Mouse (Mus musculus) frontal cortex, postnatal 10 days (tissue): ENCODE data around the gene Slc9a1.

Experiments
- DNase-seq, 2 experiments: peaks; one replicate each; pipeline ENCODE4 v3.0.0; 2022; ENCODE audit warnings: low spot score in 2 of 2, mixed read lengths in 1 of 2

The Slc9a1 gene

GRCm38 (mm10) chr4:133435921-133436320 lies 66.4 kb downstream of the Slc9a1 start:
- no peak for DNase-seq

- DNase-seq: peak in 1 of 2 experiments; percentile 46
Observed at GRCm38 (mm10) chr4:133439460-133440376, 70.2 kb downstream of the Slc9a1 start.

DNA sequence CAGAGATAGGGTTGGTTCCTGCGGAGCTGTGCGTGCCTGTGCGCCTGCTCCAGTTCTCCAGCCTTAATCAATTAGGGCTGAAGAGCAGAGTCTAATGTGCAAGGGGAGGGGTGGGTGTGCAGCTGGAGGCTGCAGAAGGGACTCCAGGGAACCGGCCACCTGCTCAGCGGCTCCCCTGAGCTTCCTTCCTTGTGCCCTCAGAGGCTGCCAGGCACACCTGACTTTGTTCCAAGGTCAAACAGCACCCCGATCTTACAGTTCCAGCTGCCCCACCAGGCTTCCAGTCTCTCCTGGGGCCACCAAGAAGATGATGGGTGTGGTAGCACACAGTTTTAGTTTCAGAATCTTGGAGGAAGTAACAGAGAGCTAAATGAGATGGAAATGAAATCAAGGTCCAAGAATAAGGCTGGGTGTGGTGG lies 70.9 kb downstream of the Slc9a1 start:
- no peak for DNase-seq

DNA sequence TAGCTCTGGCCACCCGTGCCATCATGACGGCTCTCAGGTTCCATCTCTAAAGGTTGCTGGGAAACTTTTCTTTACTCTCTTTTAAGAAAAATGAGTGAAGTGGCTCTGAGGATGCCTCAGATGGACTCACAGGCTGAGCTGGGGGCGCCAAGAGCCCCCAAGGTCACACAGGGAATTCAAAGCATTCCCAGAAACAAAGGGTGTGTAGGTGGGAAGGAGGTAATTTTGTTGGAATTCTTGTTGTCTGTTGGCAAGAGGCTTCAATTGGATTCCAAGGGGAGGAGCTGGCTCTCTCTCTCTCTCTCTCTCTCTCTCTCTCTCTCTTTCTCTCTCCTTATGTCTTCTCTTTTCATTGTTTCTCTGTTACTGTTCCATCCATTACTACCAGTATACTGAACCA lies 72.7 kb downstream of the Slc9a1 start:
- no peak for DNase-seq

DNA sequence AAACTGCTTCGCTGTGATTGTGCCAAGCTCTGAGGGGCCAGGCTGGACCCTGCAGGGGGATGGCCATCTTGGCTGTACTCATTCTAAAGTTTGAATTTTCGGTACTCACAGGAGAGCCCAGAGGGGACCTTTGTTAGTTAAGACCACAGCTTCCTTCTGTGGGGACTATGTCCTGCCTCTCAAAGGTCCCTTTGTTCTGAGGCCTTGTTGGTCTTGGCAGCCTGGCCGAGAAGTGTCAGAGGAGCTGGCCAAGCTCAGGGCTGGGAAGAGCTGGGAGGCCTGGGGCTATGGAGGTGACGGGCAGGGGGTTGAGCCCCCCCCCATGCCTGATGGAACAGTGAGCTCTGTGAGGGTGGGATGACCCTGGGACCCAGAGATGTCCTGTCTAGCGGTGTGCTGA lies 73.6 kb downstream of the Slc9a1 start:
- no peak for DNase-seq

DNA sequence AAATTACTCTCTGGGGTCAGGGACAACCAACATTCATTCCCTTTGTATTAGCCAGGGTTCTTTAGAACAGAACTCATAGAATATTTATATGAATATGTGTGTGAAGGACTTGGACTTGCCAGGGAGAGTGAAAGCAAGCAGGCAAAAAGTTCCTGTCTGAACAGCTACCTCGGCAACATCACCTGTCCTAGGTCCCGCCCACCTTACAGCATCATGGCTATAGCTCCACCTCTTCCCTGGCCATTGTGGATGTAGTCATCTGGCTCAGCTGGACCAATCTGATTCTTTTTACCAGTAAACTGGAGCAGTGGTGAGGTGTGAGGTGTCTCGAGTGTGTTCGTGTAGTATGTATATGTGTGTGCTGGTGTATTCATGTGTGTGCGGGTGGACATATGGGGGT lies 76.2 kb downstream of the Slc9a1 start:
- no peak for DNase-seq

DNA sequence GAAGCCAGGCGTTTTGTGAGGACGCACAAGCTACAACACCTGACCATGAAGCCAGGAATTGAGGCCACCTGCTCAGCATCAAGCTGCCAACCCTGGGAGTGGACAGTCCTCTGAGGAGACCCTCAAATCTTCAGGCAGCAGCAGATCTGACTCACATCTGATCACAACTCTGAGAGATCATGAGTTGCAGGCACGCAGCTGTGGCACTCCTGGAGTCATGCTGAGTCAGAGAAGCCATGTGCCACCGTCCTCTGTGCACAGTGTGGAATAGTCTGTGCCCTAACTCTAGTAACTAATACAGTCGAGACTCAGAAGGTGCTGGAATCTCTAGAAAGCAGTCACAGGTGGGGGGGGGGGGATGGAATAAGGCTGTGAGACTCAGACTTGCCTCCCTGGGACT lies 77.9 kb downstream of the Slc9a1 start:
- no peak for DNase-seq

- no peak for DNase-seq
Observed at GRCm38 (mm10) chr4:133447967-133448366, 78.5 kb downstream of the Slc9a1 start.

- DNase-seq: no peak
Observed at GRCm38 (mm10) chr4:133448708-133449388, 79.3 kb downstream of the Slc9a1 start.

DNA sequence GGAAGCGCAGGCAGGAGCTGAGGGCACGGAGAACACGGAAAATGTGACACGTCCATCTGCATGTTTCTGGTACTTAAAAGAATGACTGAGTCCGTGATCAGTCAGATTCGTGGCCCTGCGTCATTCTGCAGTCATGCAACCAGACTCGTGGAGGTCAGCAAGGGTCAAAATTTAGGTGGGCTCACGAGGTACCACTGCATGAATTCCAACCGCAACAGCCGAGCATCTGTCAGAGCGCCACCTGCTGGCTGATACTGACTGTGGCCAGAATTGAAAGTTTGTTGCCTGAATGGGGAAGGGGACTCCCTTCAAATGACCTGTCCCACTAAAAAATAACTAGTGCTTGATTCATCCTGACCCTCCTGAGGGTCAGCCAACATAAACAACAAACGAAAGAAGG lies 80.2 kb downstream of the Slc9a1 start:
- peak in 1 of 2 experiments; percentile 41 for DNase-seq

- peak; percentile 40 to 81 for DNase-seq
Observed at GRCm38 (mm10) chr4:133451536-133451935, 82.0 kb downstream of the Slc9a1 start.

DNA sequence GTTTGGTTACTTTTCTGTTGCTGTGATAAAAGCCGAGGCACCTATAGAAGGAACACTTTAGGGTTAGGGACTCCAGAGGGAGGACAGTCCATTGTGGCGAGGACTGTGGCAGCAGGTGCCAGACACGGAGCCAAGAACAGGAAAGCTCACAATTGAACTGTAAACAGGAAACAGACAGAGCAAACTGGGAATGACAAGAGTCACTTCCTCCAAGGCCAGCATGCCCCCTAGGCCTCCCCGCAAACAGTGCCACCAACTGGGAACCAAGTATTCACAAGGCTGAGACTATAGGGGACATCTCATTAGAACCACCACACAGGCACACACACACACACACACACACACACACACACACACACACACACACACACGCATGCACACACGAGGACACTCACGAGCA lies 82.9 kb downstream of the Slc9a1 start:
- no peak for DNase-seq

- DNase-seq: no peak
Observed at GRCm38 (mm10) chr4:133458044-133458443, 88.5 kb downstream of the Slc9a1 start.

DNA sequence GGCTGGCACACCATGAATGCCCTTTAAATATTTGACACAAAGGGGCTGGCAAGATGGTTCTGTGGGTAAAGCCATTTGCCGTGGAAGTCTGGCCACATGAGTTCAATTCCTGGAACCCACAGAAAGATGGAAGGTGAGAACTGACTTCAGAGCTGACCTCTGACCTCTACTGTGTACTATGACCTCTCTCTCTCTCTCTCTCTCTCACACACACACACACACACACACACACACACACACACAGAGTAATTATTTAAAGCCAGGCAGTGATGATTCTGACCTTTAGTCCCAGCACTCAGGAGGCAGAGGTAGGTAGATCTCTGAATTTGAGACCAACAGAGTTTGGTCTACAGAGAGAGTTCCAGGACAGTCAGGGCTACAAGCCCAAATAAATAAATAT lies 90.5 kb downstream of the Slc9a1 start:
- DNase-seq: no peak

DNA sequence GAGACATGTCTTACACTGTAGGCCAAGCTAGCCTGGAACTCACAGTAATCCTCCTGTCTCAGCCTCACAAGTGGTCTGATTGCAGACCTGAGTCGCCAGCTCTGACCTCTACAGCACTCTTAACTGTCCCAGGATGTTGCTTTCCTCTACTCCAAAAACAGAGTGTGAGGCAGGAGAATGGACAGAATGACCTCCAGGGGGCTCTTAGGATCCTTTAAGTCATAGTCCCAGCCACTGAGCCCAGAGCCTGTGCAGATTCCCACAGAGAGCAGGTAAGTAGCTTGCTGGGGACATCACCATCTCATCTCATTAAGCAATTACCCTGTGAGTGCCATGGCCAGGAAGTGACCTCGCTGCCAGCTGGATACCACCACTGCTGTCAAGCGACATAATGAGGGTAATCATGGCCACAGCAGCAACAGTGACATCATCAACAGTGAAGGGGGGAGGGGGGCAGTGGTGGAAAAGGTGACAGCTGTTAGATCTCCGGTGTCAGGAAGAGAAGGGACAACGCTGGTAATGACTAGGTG lies 91.4 kb downstream of the Slc9a1 start:
- DNase-seq: no peak

- no peak for DNase-seq
Observed at GRCm38 (mm10) chr4:133461362-133461761, 91.9 kb downstream of the Slc9a1 start.

GRCm38 (mm10) chr4:133463184-133463583 lies 93.7 kb downstream of the Slc9a1 start:
- DNase-seq: no peak

DNA sequence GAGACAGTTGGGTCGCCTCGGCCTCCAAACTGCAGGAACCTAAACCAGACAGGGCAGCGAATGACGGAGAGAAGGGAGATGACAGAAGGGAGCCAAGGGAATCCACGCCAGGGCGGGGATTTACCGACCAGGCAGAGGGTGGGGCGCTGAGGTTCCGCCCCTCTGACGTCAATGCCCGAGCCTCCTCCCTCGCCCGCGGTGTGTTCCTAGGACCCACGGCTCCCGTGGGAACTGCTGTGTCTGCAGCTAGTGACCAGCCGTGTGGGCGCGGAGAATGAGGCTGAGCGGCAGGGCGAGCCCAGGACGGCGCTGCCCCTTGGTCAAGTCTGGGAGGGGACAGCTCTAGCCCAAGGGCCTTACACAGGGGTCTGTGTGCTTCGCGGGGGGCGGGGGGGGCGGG lies 98.6 kb downstream of the Slc9a1 start:
- peak in 1 of 2 experiments; percentile 63 for DNase-seq

GRCm38 (mm10) chr4:133469122-133469521 lies 99.6 kb downstream of the Slc9a1 start:
- no peak for DNase-seq

DNA sequence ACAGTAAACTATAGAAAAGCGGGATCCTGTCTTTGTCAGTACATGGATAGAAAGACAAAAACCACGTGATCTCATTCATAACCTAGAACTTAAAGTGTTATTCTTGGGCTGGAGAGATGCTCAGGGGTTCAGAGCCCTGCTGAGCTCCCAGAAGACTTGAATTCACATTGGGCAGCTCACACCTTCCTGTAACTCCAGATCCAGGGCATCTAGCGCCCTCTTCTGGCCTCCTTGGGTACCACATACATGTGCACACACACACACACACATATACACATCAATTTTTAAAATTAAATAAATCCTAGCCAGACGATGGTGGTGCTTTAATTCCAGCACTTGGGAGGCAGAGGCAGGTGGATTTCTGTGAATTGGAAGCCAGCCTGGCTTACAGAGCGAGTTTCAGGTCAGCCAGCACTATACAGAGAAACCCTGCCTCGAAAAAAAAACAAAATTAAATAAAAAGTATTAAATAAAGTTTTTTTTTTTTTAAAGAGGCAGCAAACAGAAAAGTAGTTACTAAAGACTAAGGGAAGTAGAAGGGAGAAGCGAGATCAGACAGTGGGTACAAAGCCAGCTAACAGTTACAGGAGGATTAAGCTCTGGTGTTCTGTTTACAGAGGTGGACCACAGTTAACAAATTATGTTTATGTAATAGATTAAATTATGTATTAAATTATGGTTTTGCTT lies 101.8 kb downstream of the Slc9a1 start:
- no peak for DNase-seq
